Mouse (Mus musculus) liver, postnatal 0 days (tissue): ENCODE results near the gene Rnf26.

Experiments
- CTCF ChIP-seq: sonication (generic); IDR thresholded peaks from 2 replicates; pipeline ENCODE4 v1.5.1; 2016; ENCODE audit warnings: antibody characterized with exemption, low read depth
- EP300 ChIP-seq: IDR thresholded peaks from 2 replicates; pipeline ENCODE4 v1.6.1; 2016; ENCODE audit warnings: antibody characterized with exemption, low read depth, mild to moderate bottlenecking

DNA sequence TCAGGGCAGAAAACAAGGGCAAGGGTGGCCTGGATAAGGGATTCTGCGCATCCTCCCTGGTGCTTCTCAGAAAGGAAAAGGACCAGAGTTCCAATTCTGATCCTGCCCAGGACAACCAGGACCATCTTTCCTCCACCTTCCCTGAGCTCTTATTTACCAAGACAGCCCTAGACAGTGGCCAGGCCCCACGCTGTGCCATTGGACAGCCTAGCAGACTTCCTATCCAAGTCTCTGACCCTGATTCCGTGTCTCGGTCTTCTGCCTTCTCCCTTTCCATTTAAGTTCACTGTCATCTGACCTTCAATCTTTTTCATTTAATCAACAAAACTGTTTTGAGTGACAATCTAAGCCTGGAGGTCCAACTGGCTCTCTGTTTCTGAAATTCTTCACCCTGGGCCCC lies 6.7 kb downstream of the Rnf26 start:
- TF ChIP-seq CTCF = no peak
- TF ChIP-seq EP300 = no peak
